Comparison of ENCODE assay signal across 8 mouse cellular contexts in the genomic region with DNA sequence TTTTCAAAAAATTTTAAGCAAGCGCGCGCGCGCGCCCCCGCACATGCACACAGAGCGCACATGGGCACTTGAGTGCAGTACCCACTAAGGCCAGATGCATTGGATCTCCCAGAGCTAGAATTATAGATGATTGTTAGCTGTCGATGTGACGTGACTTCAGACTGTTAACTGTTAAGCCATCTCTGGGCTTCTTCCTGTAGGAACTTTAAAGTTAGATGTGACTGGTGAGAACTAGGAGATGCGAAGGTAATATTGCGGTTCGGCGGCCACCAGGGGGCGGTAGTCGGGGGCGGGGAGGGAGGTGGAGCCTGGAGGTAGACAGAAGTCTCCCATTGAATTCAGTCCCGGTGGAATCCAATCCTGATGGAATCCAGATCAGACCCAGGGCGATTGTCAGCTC. TPM values are rescaled to one million over a fixed set of nuclear protein-coding genes. Genes with fewer than 3 reads are reported as not detected.
DNase-seq lines count a peak whose midpoint lies in the region; ATAC-seq lines count a peak whose summit lies in the region.

No protein-coding gene starts in this region.

- no peak overlapping the region for H3K27ac ChIP-seq in embryonic facial prominence, embryonic 10.5 days (replicated peaks)
- H3K27ac ChIP-seq in heart, embryonic 16.5 days (ENCODE audit: low read length) = no peak overlapping the region

- H3K36me3 ChIP-seq in embryonic facial prominence, embryonic 10.5 days (replicated peaks) = no peaks in the 10 kb centered on the region
- H3K36me3 ChIP-seq in heart, embryonic 16.5 days (ENCODE audit: control insufficient read depth, insufficient read depth) = no peaks in the 10 kb centered on the region

- peak overlapping the region; percentile 49 for H3K4me2 ChIP-seq in heart, embryonic 16.5 days (ENCODE audit: low read depth, low read length)

- WGBS in embryonic facial prominence, embryonic 10.5 days = 36% methylated on average over 19 of the region's 19 CpGs
- 30% methylated on average over 19 of the region's 19 CpGs for WGBS in heart, embryonic 16.5 days

- H3K9me3 ChIP-seq in embryonic facial prominence, embryonic 10.5 days = no peaks in the 10 kb centered on the region
- H3K9me3 ChIP-seq in heart, embryonic 16.5 days (replicated peaks; ENCODE audit: control insufficient read depth, low read length) = no peaks in the 10 kb centered on the region

- no peak for ATAC-seq in heart, embryonic 16.5 days (replicated peaks; ENCODE audit: extremely low read depth, insufficient read depth, low FRiP score)
- no peak for ATAC-seq in erythroid progenitor cell, adult 5-6 weeks (replicated peaks; ENCODE audit: low FRiP score, poor library complexity, severe bottlenecking)

- peaks cover 20% of the 10 kb centered on the region for H3K4me1 ChIP-seq in embryonic facial prominence, embryonic 10.5 days
- H3K4me1 ChIP-seq in heart, embryonic 16.5 days (ENCODE audit: control insufficient read depth, insufficient read depth, low read length) = no peaks in the 10 kb centered on the region

- 0 out of 2 replicates have a peak, but pooled peaks cover 3% of the 10 kb centered on the region for H3K27me3 ChIP-seq in embryonic facial prominence, embryonic 10.5 days (replicated peaks; ENCODE audit: low read depth, poor library complexity, severe bottlenecking)
- no peaks in the 10 kb centered on the region for H3K27me3 ChIP-seq in heart, embryonic 16.5 days (ENCODE audit: control insufficient read depth, insufficient read depth, low read length)

- DNase-seq in A20 (ENCODE audit: low read depth, low spot score) (peak; percentile 67), MEL-GATA-1-ER (ENCODE audit: extremely low read depth, low read depth) (peak; percentile 71)
- DNase-seq in embryonic facial prominence, embryonic 10.5 days (ENCODE audit: low spot score) = peak; percentile 90
- DNase-seq in kidney, postnatal 4 days = peak; percentile 86 to 87
- DNase-seq in lung, postnatal 36 days = peak; percentile 30
- peak; percentile 29 for DNase-seq in right cerebral cortex, postnatal 25 days

- H3K9ac ChIP-seq in heart, embryonic 16.5 days (ENCODE audit: low read length) = no peak overlapping the region

- H3K4me3 ChIP-seq in embryonic facial prominence, embryonic 10.5 days = peak overlapping the region; percentile 27; the same call in 1 of the 2 replicates
- peak overlapping the region; percentile 12; the same call in 1 of the 2 replicates for H3K4me3 ChIP-seq in heart, embryonic 16.5 days (ENCODE audit: low read length)

RNA-seq across cellular contexts. Expression of gene Pdpn, which starts 40.8 kb away (rescaled TPM):
- polyA plus RNA-seq in embryonic facial prominence, embryonic 10.5 days (2016; fragmentation: Nextera tagmentation; extraction: Ambion mirVana) = 38.0 and 43.0 TPM in 2 replicates
- 23.5 and 24.1 TPM in 2 replicates for polyA plus RNA-seq in heart, embryonic 16.5 days (2015; fragmentation: Nextera tagmentation; extraction: Ambion mirVana)
- total RNA-seq in erythroid progenitor cell, adult 5-6 weeks (2015; ENCODE audit: low replicate concordance) = not detected in 2 replicates
- total RNA-seq in erythroid progenitor cell, adult 5-6 weeks (2017; ENCODE audit: low replicate concordance) = not detected in 2 replicates

RNA-seq across cellular contexts. Expression of gene Prdm2, which starts 45.7 kb away (rescaled TPM):
- 16.8 and 17.4 TPM in 2 replicates for polyA plus RNA-seq in embryonic facial prominence, embryonic 10.5 days (2016; fragmentation: Nextera tagmentation; extraction: Ambion mirVana)
- polyA plus RNA-seq in heart, embryonic 16.5 days (2015; fragmentation: Nextera tagmentation; extraction: Ambion mirVana) = 7.6 and 7.9 TPM in 2 replicates
- 5.4 and 5.8 TPM in 2 replicates for total RNA-seq in erythroid progenitor cell, adult 5-6 weeks (2015; ENCODE audit: low replicate concordance)
- total RNA-seq in erythroid progenitor cell, adult 5-6 weeks (2017; ENCODE audit: low replicate concordance) = 5.4 and 6.7 TPM in 2 replicates

Comparison
In these comparisons a context has a peak if more than half of its experiments do, and no peak if none do; other contexts are left out.
1. DNase-seq: peak in every context shown above with its lines; median percentile 90 in embryonic facial prominence, embryonic 10.5 days; 86 in kidney, postnatal 4 days; 71 in MEL-GATA-1-ER; 67 in A20; 30 in lung, postnatal 36 days; 29 in right cerebral cortex, postnatal 25 days.